Mouse (Mus musculus): ENCODE results near the gene Rarres2. TPM values are rescaled to one million over a fixed set of nuclear protein-coding genes. Genes with fewer than 3 reads are reported as not detected.
A peak's percentile ranks its signal among the peaks of the same experiment; 100 is the strongest.

Rarres2 gene
- total and polyA plus RNA-seq, 2 experiments from 2014 or later = 65.7 to 72.8 TPM

GRCm38 (mm10) chr6:48546271-48546670 lies 26.3 kb downstream of the Rarres2 start:
- TF ChIP-seq EP300 (IDR thresholded peaks at IDR 0.05; ENCODE audit: low read depth) (no peak), CTCF (IDR thresholded peaks at IDR 0.05; ENCODE audit: low read depth) (peak; percentile 65)
- WGBS = 26% methylated on average over 1 of the region's 1 CpGs
- ATAC-seq (ENCODE audit: insufficient read depth, low read depth) (no peak), DNase-seq (ENCODE audit: low spot score) (no peak)
- Histone ChIP-seq H3K27ac (ENCODE audit: low read depth) (no peak overlapping the region), H3K9ac (replicated peaks; ENCODE audit: low read depth, low read length) (no peak overlapping the region), H3K9me3 (replicated peaks; ENCODE audit: control insufficient read depth, low read length) (no peaks in the 10 kb centered on the region), H3K4me1 (ENCODE audit: control insufficient read depth, insufficient read depth) (no peaks in the 10 kb centered on the region), H3K4me2 (ENCODE audit: low read depth, low read length) (no peak overlapping the region), H3K4me3 (ENCODE audit: low read depth, low read length) (no peak overlapping the region), H3K36me3 (replicated peaks; ENCODE audit: control insufficient read depth, insufficient read depth, low read length) (no peaks in the 10 kb centered on the region), H3K27me3 (ENCODE audit: control insufficient read depth, insufficient read depth, low read length) (no peaks in the 10 kb centered on the region)

- Histone ChIP-seq H3K27me3 (ENCODE audit: control insufficient read depth, insufficient read depth, low read length) (no peaks in the 10 kb centered on the region), H3K4me3 (ENCODE audit: low read depth, low read length) (no peak overlapping the region), H3K9me3 (replicated peaks; ENCODE audit: control insufficient read depth, low read length) (no peaks in the 10 kb centered on the region), H3K4me2 (ENCODE audit: low read depth, low read length) (no peak overlapping the region), H3K27ac (ENCODE audit: low read depth) (no peak overlapping the region), H3K36me3 (replicated peaks; ENCODE audit: control insufficient read depth, insufficient read depth, low read length) (no peaks in the 10 kb centered on the region), H3K4me1 (ENCODE audit: control insufficient read depth, insufficient read depth) (no peaks in the 10 kb centered on the region), H3K9ac (replicated peaks; ENCODE audit: low read depth, low read length) (no peak overlapping the region)
- no peak for TF ChIP-seq CTCF (IDR thresholded peaks at IDR 0.05; ENCODE audit: low read depth)
- no peak for TF ChIP-seq EP300 (IDR thresholded peaks at IDR 0.05; ENCODE audit: low read depth)
- no peak for DNase-seq (ENCODE audit: low spot score)
- WGBS = 55% methylated on average over 5 of the region's 5 CpGs
- ATAC-seq (ENCODE audit: insufficient read depth, low read depth) = no peak
Observed at GRCm38 (mm10) chr6:48545251-48545650, 27.3 kb downstream of the Rarres2 start.

GRCm38 (mm10) chr6:48542631-48543030 lies 30.0 kb downstream of the Rarres2 start:
- TF ChIP-seq CTCF (IDR thresholded peaks at IDR 0.05; ENCODE audit: low read depth) = no peak
- no peak for TF ChIP-seq EP300 (IDR thresholded peaks at IDR 0.05; ENCODE audit: low read depth)
- no peaks in the 10 kb centered on the region for H3K9me3 ChIP-seq (replicated peaks; ENCODE audit: control insufficient read depth, low read length)
- H3K9ac ChIP-seq (replicated peaks; ENCODE audit: low read depth, low read length) = no peak overlapping the region
- ATAC-seq (ENCODE audit: insufficient read depth, low read depth) (no peak), DNase-seq (ENCODE audit: low spot score) (no peak)
- no peak overlapping the region for H3K4me3 ChIP-seq (ENCODE audit: low read depth, low read length)
- H3K27ac ChIP-seq (ENCODE audit: low read depth) = no peak overlapping the region
- H3K27me3 ChIP-seq (ENCODE audit: control insufficient read depth, insufficient read depth, low read length) = no peaks in the 10 kb centered on the region
- WGBS = 78% methylated on average over 3 of the region's 3 CpGs
- no peak overlapping the region for H3K4me2 ChIP-seq (ENCODE audit: low read depth, low read length)
- no peaks in the 10 kb centered on the region for H3K36me3 ChIP-seq (replicated peaks; ENCODE audit: control insufficient read depth, insufficient read depth, low read length)
- H3K4me1 ChIP-seq (ENCODE audit: control insufficient read depth, insufficient read depth) = no peaks in the 10 kb centered on the region

GRCm38 (mm10) chr6:48541560-48542450 lies 30.8 kb downstream of the Rarres2 start:
- Histone ChIP-seq H3K4me1 (ENCODE audit: control insufficient read depth, insufficient read depth) (peaks cover 6% of the 10 kb centered on the region; the same call in 1 of the 2 replicates), H3K36me3 (replicated peaks; ENCODE audit: control insufficient read depth, insufficient read depth, low read length) (no peaks in the 10 kb centered on the region), H3K27me3 (ENCODE audit: control insufficient read depth, insufficient read depth, low read length) (no peaks in the 10 kb centered on the region), H3K4me3 (ENCODE audit: low read depth, low read length) (no peak overlapping the region), H3K27ac (ENCODE audit: low read depth) (no peak overlapping the region), H3K9me3 (replicated peaks; ENCODE audit: control insufficient read depth, low read length) (no peaks in the 10 kb centered on the region), H3K4me2 (ENCODE audit: low read depth, low read length) (no peak overlapping the region), H3K9ac (replicated peaks; ENCODE audit: low read depth, low read length) (no peak overlapping the region)
- DNase-seq (ENCODE audit: low spot score) (no peak), ATAC-seq (ENCODE audit: insufficient read depth, low read depth) (no peak)
- 43% methylated on average over 7 of the region's 7 CpGs for WGBS
- no peak for TF ChIP-seq EP300 (IDR thresholded peaks at IDR 0.05; ENCODE audit: low read depth)
- no peak for TF ChIP-seq CTCF (IDR thresholded peaks at IDR 0.05; ENCODE audit: low read depth)

GRCm38 (mm10) chr6:48540721-48541120 lies 31.9 kb downstream of the Rarres2 start:
- Histone ChIP-seq H3K9ac (replicated peaks; ENCODE audit: low read depth, low read length) (no peak overlapping the region), H3K4me2 (ENCODE audit: low read depth, low read length) (no peak overlapping the region), H3K4me1 (ENCODE audit: control insufficient read depth, insufficient read depth) (peaks cover 6% of the 10 kb centered on the region; the same call in 1 of the 2 replicates), H3K27me3 (ENCODE audit: control insufficient read depth, insufficient read depth, low read length) (no peaks in the 10 kb centered on the region), H3K4me3 (ENCODE audit: low read depth, low read length) (no peak overlapping the region), H3K27ac (ENCODE audit: low read depth) (no peak overlapping the region), H3K9me3 (replicated peaks; ENCODE audit: control insufficient read depth, low read length) (no peaks in the 10 kb centered on the region), H3K36me3 (replicated peaks; ENCODE audit: control insufficient read depth, insufficient read depth, low read length) (no peaks in the 10 kb centered on the region)
- TF ChIP-seq EP300 (IDR thresholded peaks at IDR 0.05; ENCODE audit: low read depth) (no peak), CTCF (IDR thresholded peaks at IDR 0.05; ENCODE audit: low read depth) (no peak)
- no peak for ATAC-seq (ENCODE audit: insufficient read depth, low read depth)
- no peak for DNase-seq (ENCODE audit: low spot score)
- 42% methylated on average over 3 of the region's 3 CpGs for WGBS
